ENCODE assay signal across 23 mouse cellular contexts in genomic region chr3:152277912-152278311, GRCm38 (mm10). TPM values are rescaled to one million over a fixed set of nuclear protein-coding genes. Genes with fewer than 3 reads are reported as not detected.
DNase-seq lines count a peak whose midpoint lies in the region; ATAC-seq and TF ChIP-seq lines count a peak whose summit lies in the region.
"Had no signal": no experiment of that assay in that cellular context is flagged by ENCODE, and none has a peak within 500 bp of the region (broad histone marks: within the 10 kb centered on the region; RNA-seq: fewer than 3 reads in every experiment).

No protein-coding gene starts in this region.

- H3K4me1 ChIP-seq in heart, embryonic 15.5 days (replicated peaks) = peaks cover 10% of the 10 kb centered on the region
- no peaks in the 10 kb centered on the region for H3K4me1 ChIP-seq in kidney, embryonic 16.5 days (ENCODE audit: insufficient read depth, low read length)
- H3K4me1 ChIP-seq in stomach, postnatal 0 days (replicated peaks; ENCODE audit: control insufficient read depth, insufficient read depth) = no peaks in the 10 kb centered on the region
- H3K4me1 ChIP-seq: forebrain, embryonic 10.5 days; hindbrain, embryonic 15.5 days; stomach, embryonic 15.5 days had no signal

- TF ChIP-seq EP300 in stomach, postnatal 0 days (optimal IDR thresholded peaks at IDR 0.05) = no peak

- TF ChIP-seq CTCF in gastrocnemius, adult 2 months (IDR thresholded peaks at IDR 0.05) = peak; percentile 17; the same call in 1 of the 2 replicates
- TF ChIP-seq CTCF in stomach, postnatal 0 days (IDR thresholded peaks at IDR 0.05; ENCODE audit: low read depth) = peak; percentile 9; the same call in 1 of the 2 replicates

- WGBS in heart, embryonic 15.5 days = 78% methylated on average over 2 of the region's 2 CpGs
- WGBS in kidney, embryonic 16.5 days = 56% methylated on average over 2 of the region's 2 CpGs
- WGBS in stomach, postnatal 0 days = 79% methylated on average over 2 of the region's 2 CpGs

- peaks cover 16% of the 10 kb centered on the region for H3K36me3 ChIP-seq in heart, embryonic 15.5 days
- peaks cover 7% of the 10 kb centered on the region for H3K36me3 ChIP-seq in kidney, embryonic 16.5 days (ENCODE audit: insufficient read depth, low read length)
- H3K36me3 ChIP-seq in stomach, postnatal 0 days (ENCODE audit: control insufficient read depth, insufficient read depth, low read length) = no peaks in the 10 kb centered on the region

- peak overlapping the region; percentile 68 for H3K27ac ChIP-seq in gastrocnemius, adult 2 months
- peak overlapping the region; percentile 37 for H3K27ac ChIP-seq in heart, embryonic 15.5 days
- H3K27ac ChIP-seq in kidney, embryonic 16.5 days (ENCODE audit: low read length) = peak overlapping the region; percentile 47; the same call in 1 of the 2 replicates
- no peak overlapping the region for H3K27ac ChIP-seq in stomach, postnatal 0 days (replicated peaks)
- H3K27ac ChIP-seq: forebrain, embryonic 10.5 days; hindbrain, embryonic 15.5 days; limb, embryonic 13.5 days; liver, embryonic 12.5 days; midbrain, embryonic 10.5 days; stomach, embryonic 15.5 days had no signal

- no peaks in the 10 kb centered on the region for H3K9me3 ChIP-seq in heart, embryonic 15.5 days (replicated peaks)
- no peaks in the 10 kb centered on the region for H3K9me3 ChIP-seq in kidney, embryonic 16.5 days (ENCODE audit: low read length)
- H3K9me3 ChIP-seq in stomach, postnatal 0 days (ENCODE audit: control insufficient read depth, low read length) = no peaks in the 10 kb centered on the region
- H3K9me3 ChIP-seq: forebrain, embryonic 10.5 days; hindbrain, embryonic 15.5 days; limb, embryonic 13.5 days; liver, embryonic 12.5 days; midbrain, embryonic 10.5 days; stomach, embryonic 15.5 days had no signal

- ATAC-seq in heart, embryonic 15.5 days (replicated peaks; ENCODE audit: insufficient number of reproducible peaks, insufficient read depth, low FRiP score, low read depth) = no peak
- ATAC-seq in kidney, embryonic 16.5 days (ENCODE audit: low FRiP score, low TSS enrichment) = no peak
- ATAC-seq in stomach, postnatal 0 days (ENCODE audit: low FRiP score, low TSS enrichment) = no peak
- ATAC-seq: forebrain, embryonic 16.5 days; liver, embryonic 12.5 days had no signal

- intact Hi-C loops in gastrocnemius, adult 2 months (cut with DNase I) = no loop called here

- no peak overlapping the region for H3K4me3 ChIP-seq in gastrocnemius, adult 2 months
- no peak overlapping the region for H3K4me3 ChIP-seq in heart, embryonic 15.5 days
- H3K4me3 ChIP-seq in kidney, embryonic 16.5 days (ENCODE audit: low read length) = no peak overlapping the region
- H3K4me3 ChIP-seq in stomach, postnatal 0 days (ENCODE audit: low read depth, low read length) = no peak overlapping the region
- H3K4me3 ChIP-seq: forebrain, embryonic 10.5 days; hindbrain, embryonic 15.5 days; limb, embryonic 13.5 days; liver, embryonic 12.5 days; midbrain, embryonic 10.5 days; stomach, embryonic 15.5 days had no signal

- no peak overlapping the region for H3K9ac ChIP-seq in heart, embryonic 15.5 days
- no peak overlapping the region for H3K9ac ChIP-seq in kidney, embryonic 16.5 days (replicated peaks; ENCODE audit: low read length)
- H3K9ac ChIP-seq in stomach, postnatal 0 days (ENCODE audit: low read length) = no peak overlapping the region
- H3K9ac ChIP-seq: hindbrain, embryonic 15.5 days; limb, embryonic 13.5 days; liver, embryonic 12.5 days; stomach, embryonic 15.5 days had no signal

- DNase-seq in gastrocnemius, adult 2 months = no peak
- no peak for DNase-seq in gastrocnemius, postnatal 25 days
- DNase-seq in heart, adult 18-20 months = no peak
- DNase-seq in kidney, postnatal 14 days = no peak
- no peak for DNase-seq in stomach, postnatal 0 days (ENCODE audit: low spot score)
- DNase-seq: adrenal gland, postnatal 36 days; cerebellum, adult 9-11 months; gastrocnemius, postnatal 36 days; kidney, postnatal 25 days; layer of hippocampus, postnatal 36 days; lung, adult 18-20 months; lung, postnatal 10 days; thymus, adult 18-20 months; thymus, postnatal 36 days had no signal

- H3K27me3 ChIP-seq in heart, embryonic 15.5 days = no peaks in the 10 kb centered on the region
- no peaks in the 10 kb centered on the region for H3K27me3 ChIP-seq in kidney, embryonic 16.5 days (ENCODE audit: insufficient read depth, low read length)
- no peaks in the 10 kb centered on the region for H3K27me3 ChIP-seq in stomach, postnatal 0 days (ENCODE audit: control insufficient read depth, insufficient read depth, low read length)
- H3K27me3 ChIP-seq: hindbrain, embryonic 15.5 days; limb, embryonic 13.5 days; liver, embryonic 12.5 days; stomach, embryonic 15.5 days had no signal

- no peak overlapping the region for H3K4me2 ChIP-seq in heart, embryonic 15.5 days
- no peak overlapping the region for H3K4me2 ChIP-seq in kidney, embryonic 16.5 days (replicated peaks; ENCODE audit: low read depth, low read length)
- no peak overlapping the region for H3K4me2 ChIP-seq in stomach, postnatal 0 days (replicated peaks; ENCODE audit: low read depth)
- H3K4me2 ChIP-seq: hindbrain, embryonic 15.5 days; limb, embryonic 13.5 days; liver, embryonic 12.5 days; stomach, embryonic 15.5 days had no signal

RNA-seq across cellular contexts. Expression of gene Nexn, which starts 11.8 kb away (rescaled TPM):
- total RNA-seq in gastrocnemius, adult 2 months (2021) = 100 to 1,000 TPM; 349 to 495 TPM
- total RNA-seq in gastrocnemius, postnatal 25 days (2021) = 100 to 1,000 TPM; 331 to 433 TPM
- polyA plus RNA-seq in heart, embryonic 15.5 days (2015; fragmentation: Nextera tagmentation; extraction: Ambion mirVana) = 196 and 326 TPM in 2 replicates
- total RNA-seq in heart, adult 18-20 months (2021) = 100 to 1,000 TPM; 321 to 331 TPM
- polyA plus RNA-seq in kidney, embryonic 16.5 days (2015; fragmentation: Nextera tagmentation; extraction: Ambion mirVana) = 9.5 and 10.9 TPM in 2 replicates
- polyA plus RNA-seq in stomach, postnatal 0 days (2015; fragmentation: Nextera tagmentation; extraction: Ambion mirVana) = 29.8 and 37.9 TPM in 2 replicates
